Mouse (Mus musculus) cortical plate, adult 2 months (tissue): ENCODE data around the gene Myo1b. TPM values are rescaled to one million over a fixed set of nuclear protein-coding genes. Genes with fewer than 3 reads are reported as not detected.

ENCODE experiments used
- H3K27ac ChIP-seq: fragments of 200-500 bp; 2 replicates; pipeline ENCODE4 v1.5.1; 2012; ENCODE audit warnings: low read length, control low read depth, inconsistent platforms; ENCODE audit not compliant: insufficient read depth
- H3K4me1 ChIP-seq: fragments of 200-500 bp; 2 replicates; pipeline ENCODE4 v1.6.1; 2011; ENCODE audit warnings: low read length; ENCODE audit not compliant: control insufficient read depth, insufficient read depth
- H3K4me3 ChIP-seq: fragments of 200-500 bp; 2 replicates; pipeline ENCODE4 v1.5.1; 2011; ENCODE audit warnings: mild to moderate bottlenecking, low read length, control low read depth; ENCODE audit not compliant: insufficient read depth
- CTCF ChIP-seq: fragments of 200-500 bp; IDR thresholded peaks from 2 replicates; pipeline ENCODE4 v1.5.1; 2011; ENCODE audit warnings: mild to moderate bottlenecking, control low read depth, low read length; ENCODE audit not compliant: insufficient read depth; ENCODE audit errors: extremely low read depth
- POLR2A ChIP-seq: fragments of 200-500 bp; IDR thresholded peaks from 2 replicates; pipeline ENCODE4 v1.6.1; 2011; ENCODE audit warnings: mild to moderate bottlenecking, low read length, control low read depth; ENCODE audit not compliant: insufficient read depth; ENCODE audit errors: extremely low read depth
- polyA plus RNA-seq: library from polyadenylated mRNA; depleted of rRNA; stranded (reverse); fragments of >200 nt; gene quantifications from 2 replicates; pipeline ENCODE4 v1.2.3, GENCODE M21; 2012; rRNA removed

Myo1b gene
- polyA plus RNA-seq, 1 experiment = 31.5 TPM

DNA sequence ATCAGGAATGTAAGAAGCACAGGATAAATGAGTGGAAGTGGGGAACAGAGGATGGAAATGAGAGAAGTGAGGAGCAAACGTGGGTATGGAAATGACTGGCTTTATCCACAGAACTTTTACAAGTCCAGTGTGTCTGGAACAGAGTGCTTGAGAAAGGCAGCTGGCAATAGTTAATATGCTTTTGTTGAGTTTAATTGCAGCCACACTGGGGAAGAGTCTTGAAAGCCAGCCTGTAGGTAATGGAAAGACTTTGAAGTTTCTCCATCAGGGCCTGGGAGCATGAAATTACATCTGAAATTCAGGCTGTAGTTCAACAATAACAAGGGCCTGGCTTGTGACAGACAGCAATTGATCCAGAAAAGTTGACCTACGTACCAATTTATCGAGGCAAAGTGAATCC, 209.8 kb downstream of the Myo1b start:
- Histone ChIP-seq H3K27ac (no peak overlapping the region), H3K4me1 (no peaks in the 10 kb centered on the region)
- TF ChIP-seq CTCF = no peak
- TF ChIP-seq POLR2A = no peak

GRCm38 (mm10) chr1:51704610-51705009, 211.3 kb downstream of the Myo1b start:
- TF ChIP-seq CTCF = no peak
- TF ChIP-seq POLR2A = no peak
- Histone ChIP-seq H3K4me3 (no peak overlapping the region), H3K27ac (no peak overlapping the region), H3K4me1 (no peaks in the 10 kb centered on the region)

More for the DNA sequence above, 209.8 kb downstream of the Myo1b start:
- no peak overlapping the region for H3K4me3 ChIP-seq

Other genes starting within 250 kb of the Myo1b start
- gene Stat4, start 71.1 kb upstream of the Myo1b start, polyA plus RNA-seq = 1.3 and 1.8 TPM in 2 replicates
- 16.0 and 18.1 TPM in 2 replicates for gene Stat1, start 203.4 kb upstream of the Myo1b start, polyA plus RNA-seq